Mouse (Mus musculus): Measurements from ENCODE around the gene Spin2g.
"Not testable (repeated sequence)": the region's sequence is repeated elsewhere in the genome, so short reads cannot be mapped to it uniquely, and the experiment has no call there.

Spin2g gene

DNA sequence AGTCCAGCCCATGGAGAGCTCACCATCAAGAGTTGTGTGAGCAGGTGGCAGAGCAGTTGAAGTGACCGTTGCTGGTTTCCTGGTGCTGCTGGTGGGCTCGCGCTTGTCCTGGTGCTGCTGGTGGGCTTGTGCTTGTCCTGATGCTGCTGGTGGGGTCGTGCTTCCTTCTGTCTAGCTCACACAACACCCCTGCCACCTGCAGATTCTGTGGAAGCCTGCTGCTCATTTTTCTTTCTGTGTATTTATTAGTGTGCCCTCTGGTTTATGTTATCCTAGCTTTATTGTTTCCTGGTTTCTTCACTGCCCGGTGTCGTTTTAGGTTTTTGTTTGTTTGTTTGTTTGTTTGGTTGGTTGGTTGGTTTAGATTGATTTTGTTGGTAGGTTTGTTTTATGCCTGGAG lies at the start of gene Spin2g:
Gene Spin2g, minus strand, starts transcription at position 101 of the 400 bp plus-strand sequence.
- DNase-seq (ENCODE audit: low spot score) = not testable (repeated sequence)

Measured in testis, postnatal 10 days (tissue).